Comparison of ENCODE assay signal across 23 mouse cellular contexts in the genomic region with DNA sequence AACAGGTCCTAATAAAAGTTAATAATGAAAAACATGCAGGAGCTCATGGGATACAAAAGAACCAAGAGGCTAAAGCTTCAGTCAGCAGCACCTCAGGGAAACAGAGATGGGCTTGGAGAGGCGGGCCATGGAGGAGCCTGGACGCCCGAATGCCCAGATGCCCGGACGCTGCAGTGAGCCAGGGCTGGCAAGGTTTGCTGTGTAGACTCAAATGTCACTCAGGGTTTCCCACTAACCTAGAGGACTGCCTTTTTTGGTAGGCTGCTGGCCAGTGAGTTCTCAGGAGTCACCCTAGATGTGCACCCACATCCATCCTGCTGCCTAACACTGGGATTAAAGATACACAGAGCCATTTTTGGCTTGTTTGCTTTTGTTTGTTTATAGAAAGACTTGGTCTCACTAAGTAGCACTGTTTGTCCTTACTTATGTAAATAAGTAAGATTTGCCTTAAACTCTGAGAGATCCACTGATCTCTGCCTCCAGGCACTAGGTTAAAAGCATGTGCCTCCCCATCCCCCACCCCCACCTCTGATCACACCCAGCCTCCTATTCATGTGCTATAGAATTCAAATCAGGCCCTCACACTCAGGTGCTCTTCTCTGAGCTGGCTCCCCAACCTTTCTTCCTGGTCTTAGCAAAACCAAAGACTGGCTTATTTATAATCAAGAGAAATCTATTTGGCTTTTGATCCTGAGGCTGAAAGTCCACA.
DNase-seq lines count a peak whose midpoint lies in the region; ATAC-seq and TF ChIP-seq lines count a peak whose summit lies in the region.
"Had no signal": no experiment of that assay in that cellular context is flagged by ENCODE, and none has a peak within 500 bp of the region (broad histone marks: within the 10 kb centered on the region; RNA-seq: fewer than 3 reads in every experiment).

No protein-coding gene starts in this region.

- intact Hi-C loops in gastrocnemius, postnatal 14 days (cut with DNase I; ENCODE audit: low total_unique reads): no loop called here

- no peak overlapping the region for H3K27ac ChIP-seq in liver, adult 2 months (replicated peaks; ENCODE audit: insufficient read depth, low read depth, low read length)
- H3K27ac ChIP-seq in liver, embryonic 12.5 days: no peak overlapping the region
- peak overlapping the region; percentile 54 for H3K27ac ChIP-seq in small intestine, adult 2 months (ENCODE audit: insufficient read depth, low read depth, low read length)
- H3K27ac ChIP-seq in embryonic facial prominence, embryonic 10.5 days (replicated peaks): no peak overlapping the region
- H3K27ac ChIP-seq in forebrain, embryonic 11.5 days (ENCODE audit: low read depth, low read length): no peak overlapping the region
- H3K27ac ChIP-seq: forebrain, embryonic 13.5 days; hindbrain, postnatal 0 days; kidney, embryonic 15.5 days; left cerebral cortex, adult 2 months; liver, embryonic 14.5 days; midbrain, embryonic 15.5 days; stomach, embryonic 15.5 days had no signal

- H3K4me1 ChIP-seq in liver, adult 2 months (ENCODE audit: control insufficient read depth, insufficient read depth, low read length): peaks cover 6% of the 10 kb centered on the region; the same call in 1 of the 2 replicates
- no peaks in the 10 kb centered on the region for H3K4me1 ChIP-seq in liver, embryonic 12.5 days
- peaks cover 10% of the 10 kb centered on the region; the same call in 1 of the 2 replicates for H3K4me1 ChIP-seq in small intestine, adult 2 months (ENCODE audit: control insufficient read depth, insufficient read depth, insufficient read length, low read length)
- H3K4me1 ChIP-seq in embryonic facial prominence, embryonic 10.5 days: peaks cover 5% of the 10 kb centered on the region; the same call in 1 of the 2 replicates
- no peaks in the 10 kb centered on the region; the same call in 1 of the 2 replicates for H3K4me1 ChIP-seq in forebrain, embryonic 11.5 days (replicated peaks; ENCODE audit: control insufficient read depth, insufficient read depth, low read length)
- H3K4me1 ChIP-seq: kidney, embryonic 15.5 days; midbrain, embryonic 15.5 days had no signal

- H3K9me3 ChIP-seq in liver, embryonic 12.5 days (replicated peaks): peaks cover 13% of the 10 kb centered on the region; the same call in 1 of the 2 replicates
- H3K9me3 ChIP-seq in embryonic facial prominence, embryonic 10.5 days: peaks cover 12% of the 10 kb centered on the region
- no peaks in the 10 kb centered on the region for H3K9me3 ChIP-seq in forebrain, embryonic 11.5 days (ENCODE audit: control insufficient read depth, low read length)
- H3K9me3 ChIP-seq: forebrain, embryonic 13.5 days; midbrain, embryonic 15.5 days; stomach, embryonic 15.5 days had no signal

- no peak overlapping the region for H3K4me3 ChIP-seq in liver, adult 2 months (ENCODE audit: insufficient read depth, low read depth, low read length)
- no peak overlapping the region for H3K4me3 ChIP-seq in liver, embryonic 12.5 days
- H3K4me3 ChIP-seq in small intestine, adult 2 months (ENCODE audit: low read depth, low read length): no peak overlapping the region
- no peak overlapping the region for H3K4me3 ChIP-seq in embryonic facial prominence, embryonic 10.5 days
- H3K4me3 ChIP-seq in forebrain, embryonic 11.5 days (ENCODE audit: low read depth, low read length): no peak overlapping the region
- H3K4me3 ChIP-seq: forebrain, embryonic 13.5 days; kidney, embryonic 15.5 days; left cerebral cortex, adult 2 months; midbrain, embryonic 15.5 days; myocyte; stomach, embryonic 15.5 days had no signal

- 61% methylated on average over 5 of the region's 5 CpGs for WGBS in liver, adult 2 months
- WGBS in liver, embryonic 12.5 days (ENCODE audit: insufficient replicate concordance): 88% methylated on average over 5 of the region's 5 CpGs
- WGBS in small intestine, adult 2 months: 86% methylated on average over 5 of the region's 5 CpGs
- 90% methylated on average over 5 of the region's 5 CpGs for WGBS in embryonic facial prominence, embryonic 10.5 days
- 89% methylated on average over 5 of the region's 5 CpGs for WGBS in forebrain, embryonic 11.5 days

- H3K27me3 ChIP-seq in liver, adult 2 months (ENCODE audit: control insufficient read depth, insufficient read depth, low read length): no peaks in the 10 kb centered on the region
- no peaks in the 10 kb centered on the region for H3K27me3 ChIP-seq in liver, embryonic 12.5 days (replicated peaks)
- no peaks in the 10 kb centered on the region for H3K27me3 ChIP-seq in small intestine, adult 2 months (ENCODE audit: control insufficient read depth, insufficient read depth, low read length)
- H3K27me3 ChIP-seq in embryonic facial prominence, embryonic 10.5 days (replicated peaks; ENCODE audit: low read depth, poor library complexity, severe bottlenecking): no peaks in the 10 kb centered on the region
- H3K27me3 ChIP-seq in forebrain, embryonic 11.5 days (ENCODE audit: control insufficient read depth, insufficient read depth, low read length): no peaks in the 10 kb centered on the region
- H3K27me3 ChIP-seq: forebrain, embryonic 13.5 days; kidney, embryonic 15.5 days; midbrain, embryonic 15.5 days; stomach, embryonic 15.5 days had no signal

- H3K79me2 ChIP-seq in liver, adult 2 months (ENCODE audit: control insufficient read depth, insufficient read depth, low read length): no peaks in the 10 kb centered on the region

- no peak for TF ChIP-seq CTCF in liver, adult 2 months (IDR thresholded peaks at IDR 0.05; ENCODE audit: low read depth, low read length)
- TF ChIP-seq CTCF in small intestine, adult 2 months (IDR thresholded peaks at IDR 0.05; ENCODE audit: extremely low read depth, insufficient read length, insufficient replicate concordance, low read depth, low read length): no peak

- DNase-seq in liver, adult 2 months (ENCODE audit: extremely low read depth, low read depth, low spot score): peak; percentile 62
- DNase-seq in ES-CJ7 (ENCODE audit: low read depth, low spot score): peak; percentile 74
- DNase-seq in gastrocnemius, postnatal 14 days: peak; percentile 61
- no peak for DNase-seq in embryonic facial prominence, embryonic 10.5 days (ENCODE audit: low spot score)
- DNase-seq in forebrain, embryonic 11.5 days (ENCODE audit: low spot score): no peak
- DNase-seq: cerebellum, adult 18-20 months; cerebellum, postnatal 36 days; heart, adult 18-20 months; kidney, postnatal 4 days; layer of hippocampus, adult 9-11 months; right cerebral cortex, postnatal 14 days had no signal

- no peak overlapping the region for H3K9ac ChIP-seq in liver, adult 2 months (ENCODE audit: low read depth, low read length)
- no peak overlapping the region for H3K9ac ChIP-seq in liver, embryonic 12.5 days
- H3K9ac ChIP-seq in forebrain, embryonic 11.5 days (ENCODE audit: low read length): no peak overlapping the region
- H3K9ac ChIP-seq: forebrain, embryonic 13.5 days; kidney, embryonic 15.5 days; liver, embryonic 14.5 days; midbrain, embryonic 15.5 days; stomach, embryonic 15.5 days had no signal

- H3K4me2 ChIP-seq in liver, embryonic 12.5 days: no peak overlapping the region
- no peak overlapping the region for H3K4me2 ChIP-seq in forebrain, embryonic 11.5 days (ENCODE audit: low read depth, low read length, severe bottlenecking)
- H3K4me2 ChIP-seq: forebrain, embryonic 13.5 days; kidney, embryonic 15.5 days; midbrain, embryonic 15.5 days; stomach, embryonic 15.5 days had no signal

- no peak for ATAC-seq in liver, embryonic 12.5 days
- ATAC-seq in forebrain, embryonic 11.5 days (replicated peaks; ENCODE audit: low FRiP score): no peak
- ATAC-seq: CD4-positive, CD25-positive, alpha-beta regulatory T cell, adult 4 months; forebrain, embryonic 13.5 days; hindbrain, postnatal 0 days; intestine, postnatal 0 days; midbrain, embryonic 15.5 days had no signal

- H3K36me3 ChIP-seq in liver, adult 2 months (ENCODE audit: control insufficient read depth, insufficient read depth, low read length): no peaks in the 10 kb centered on the region
- H3K36me3 ChIP-seq in liver, embryonic 12.5 days: no peaks in the 10 kb centered on the region
- H3K36me3 ChIP-seq in small intestine, adult 2 months (ENCODE audit: control insufficient read depth, insufficient read depth, low read length): no peaks in the 10 kb centered on the region
- no peaks in the 10 kb centered on the region for H3K36me3 ChIP-seq in embryonic facial prominence, embryonic 10.5 days (replicated peaks)
- H3K36me3 ChIP-seq in forebrain, embryonic 11.5 days (ENCODE audit: control insufficient read depth, insufficient read depth, low read length): no peaks in the 10 kb centered on the region
- H3K36me3 ChIP-seq: kidney, embryonic 15.5 days; midbrain, embryonic 15.5 days; stomach, embryonic 15.5 days had no signal

- no peak for TF ChIP-seq POLR2A in liver, adult 2 months (IDR thresholded peaks at IDR 0.05; ENCODE audit: extremely low read depth, insufficient read depth, low read length)
- no peak for TF ChIP-seq POLR2A in small intestine, adult 2 months (IDR thresholded peaks at IDR 0.05; ENCODE audit: low read depth, low read length)

Comparison
In these comparisons a context has a peak if more than half of its experiments do, and no peak if none do; other contexts are left out.
1. DNase-seq: peak in liver, adult 2 months (single experiment), ES-CJ7 (single experiment) and gastrocnemius, postnatal 14 days (single experiment); none in embryonic facial prominence, embryonic 10.5 days (single experiment) and forebrain, embryonic 11.5 days (single experiment).